Mouse (Mus musculus) limb, embryonic 11.5 days (tissue): ENCODE results near the gene Mlh1. TPM values are rescaled to one million over a fixed set of nuclear protein-coding genes. Genes with fewer than 3 reads are reported as not detected.

Experiments
- ATAC-seq: fragments of 200-750 bp; cut with Nextera tagmentation; 2 replicates; pipeline ENCODE4 v1.8.0; 2017; ENCODE audit warnings: low read depth; ENCODE audit not compliant: insufficient number of reproducible peaks, low FRiP score, low TSS enrichment
- DNase-seq: peaks from one replicate; pipeline ENCODE4 v3.0.0-alpha.2; 2015; ENCODE audit warnings: low spot score
- H3K27ac ChIP-seq: fragments of 300-500 bp; sonication (generic); replicated peaks from 2 replicates; pipeline ENCODE4 v1.5.1; 2014; ENCODE audit warnings: low read depth, mild to moderate bottlenecking, low read length
- H3K27me3 ChIP-seq: fragments of 300-500 bp; sonication (generic); 2 replicates; pipeline ENCODE4 v1.6.1; 2014; ENCODE audit warnings: mild to moderate bottlenecking, low read length, mixed read lengths; ENCODE audit not compliant: control insufficient read depth, insufficient read depth
- H3K36me3 ChIP-seq: fragments of 300-500 bp; sonication (generic); 2 replicates; pipeline ENCODE4 v1.6.1; 2014; ENCODE audit warnings: mild to moderate bottlenecking, low read length, moderate library complexity, mixed read lengths; ENCODE audit not compliant: control insufficient read depth, insufficient read depth
- H3K4me1 ChIP-seq: fragments of 300-500 bp; sonication (generic); 2 replicates; pipeline ENCODE4 v1.6.1; 2014; ENCODE audit warnings: low read length, mixed read lengths; ENCODE audit not compliant: control insufficient read depth, insufficient read depth
- H3K4me2 ChIP-seq: fragments of 300-500 bp; sonication (generic); 2 replicates; pipeline ENCODE4 v1.6.1; 2014; ENCODE audit warnings: low read depth, mild to moderate bottlenecking, moderate library complexity; ENCODE audit not compliant: severe bottlenecking
- H3K4me3 ChIP-seq: fragments of 300-500 bp; sonication (generic); 2 replicates; pipeline ENCODE4 v1.5.1; 2014; ENCODE audit warnings: low read depth, low read length
- H3K9ac ChIP-seq: fragments of 300-500 bp; sonication (generic); 2 replicates; pipeline ENCODE4 v1.6.1; 2014; ENCODE audit warnings: mild to moderate bottlenecking, low read length
- H3K9me3 ChIP-seq: fragments of 300-500 bp; sonication (generic); 2 replicates; pipeline ENCODE4 v1.6.1; 2016; ENCODE audit warnings: low read length; ENCODE audit not compliant: control insufficient read depth
- WGBS: fragments of 180-500 bp; shearing (Covaris S2); extraction: QIAGEN DNeasy Blood & Tissue Kit; methylation state at CpG from one replicate; pipeline ENCODE4 v1.1.7; 2014; 5-methylcytosine and 5-hydroxymethylcytosine counted together
- polyA plus RNA-seq: library from polyadenylated mRNA; unstranded; fragments of >200 nt; fragmentation: Nextera tagmentation; extraction: Ambion mirVana; gene quantifications from 2 replicates; pipeline ENCODE4 v1.2.1, GENCODE M21; 2014

The Mlh1 gene
- polyA plus RNA-seq, 1 experiment from 2014 or later: 52.1 TPM

DNA sequence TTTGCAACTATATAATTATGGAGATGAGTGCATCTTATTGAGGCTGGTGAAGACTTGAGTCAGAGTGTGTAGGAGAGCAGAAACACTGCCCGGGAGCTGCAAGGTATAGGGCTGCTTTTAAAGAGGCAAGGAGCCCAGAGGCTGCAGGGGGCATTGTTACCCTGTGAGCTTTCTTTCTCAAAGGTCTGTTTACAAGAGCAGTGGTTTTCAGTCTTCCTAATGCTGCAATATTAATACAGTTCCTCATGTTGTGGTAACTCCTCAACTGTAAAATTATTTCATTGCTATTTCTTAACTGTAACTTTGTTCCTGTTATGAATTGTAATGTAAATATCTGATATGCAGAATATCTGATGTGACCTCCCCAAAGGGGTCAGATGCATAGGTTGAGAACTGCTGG lies 50.0 kb downstream of the Mlh1 start:
- no peaks in the 10 kb centered on the region for H3K4me1 ChIP-seq
- no peak overlapping the region for H3K9ac ChIP-seq
- no peak for DNase-seq
- no peak overlapping the region for H3K4me2 ChIP-seq
- no peak overlapping the region for H3K4me3 ChIP-seq
- H3K36me3 ChIP-seq: peaks cover 5% of the 10 kb centered on the region
- H3K27me3 ChIP-seq: no peaks in the 10 kb centered on the region
- no peak overlapping the region for H3K27ac ChIP-seq
- 88% methylated on average over 1 of the region's 1 CpGs for WGBS
- ATAC-seq: no peak
- no peaks in the 10 kb centered on the region for H3K9me3 ChIP-seq

DNA sequence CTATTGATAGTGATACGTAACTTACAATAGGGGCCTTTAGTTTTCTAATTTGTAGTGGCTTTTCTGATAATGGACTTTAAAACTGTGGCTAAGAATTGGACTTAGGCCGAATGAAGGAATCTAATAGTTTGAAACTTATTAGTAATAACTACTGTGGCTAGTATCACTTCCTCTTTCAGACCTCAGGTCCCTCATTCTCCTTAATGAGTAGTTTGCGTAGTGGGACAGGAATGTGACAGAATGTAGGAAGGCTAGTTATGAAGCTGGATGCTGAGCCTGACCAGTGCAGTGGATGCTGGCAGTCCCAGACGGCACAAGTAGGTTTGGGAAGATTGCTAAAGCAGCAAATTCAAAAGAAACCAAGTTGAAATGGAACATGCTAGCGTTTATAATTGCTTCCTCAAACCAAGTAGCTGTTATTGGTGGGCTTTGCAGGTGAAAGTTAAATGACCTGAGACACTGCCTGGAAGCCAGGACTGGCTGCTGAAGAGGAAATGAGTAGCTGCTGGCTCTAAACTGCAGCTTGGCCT lies 51.0 kb downstream of the Mlh1 start:
- ATAC-seq: no peak
- WGBS: 90% methylated on average over 5 of the region's 5 CpGs
- H3K27ac ChIP-seq: no peak overlapping the region
- H3K4me3 ChIP-seq: no peak overlapping the region
- no peak overlapping the region for H3K9ac ChIP-seq
- no peaks in the 10 kb centered on the region for H3K9me3 ChIP-seq
- DNase-seq: no peak
- H3K4me1 ChIP-seq: no peaks in the 10 kb centered on the region
- no peak overlapping the region for H3K4me2 ChIP-seq
- peaks cover 5% of the 10 kb centered on the region for H3K36me3 ChIP-seq
- H3K27me3 ChIP-seq: no peaks in the 10 kb centered on the region

DNA sequence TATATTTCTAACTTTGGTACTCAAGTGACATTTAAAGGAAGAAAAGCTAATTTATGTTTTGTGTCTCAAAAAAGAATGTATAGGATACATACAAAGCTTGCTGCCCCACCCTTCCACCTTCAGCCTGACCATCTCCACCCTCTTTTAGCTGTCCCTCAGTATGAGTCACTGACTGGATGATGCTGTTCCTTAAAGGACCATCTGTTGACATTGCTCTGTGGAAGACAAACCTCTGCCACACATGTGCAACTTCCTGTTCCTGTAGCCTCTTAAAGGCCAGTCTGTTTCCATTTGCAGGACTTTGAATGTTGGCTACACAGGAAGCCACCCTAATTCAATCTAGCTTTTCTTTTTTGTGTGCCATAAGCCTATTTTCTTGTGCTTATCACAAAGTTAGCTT lies 55.2 kb downstream of the Mlh1 start:
- no peak overlapping the region for H3K4me3 ChIP-seq
- H3K9ac ChIP-seq: no peak overlapping the region
- H3K27ac ChIP-seq: no peak overlapping the region
- ATAC-seq (no peak), DNase-seq (no peak)
- H3K4me1 ChIP-seq: no peaks in the 10 kb centered on the region
- no peaks in the 10 kb centered on the region for H3K9me3 ChIP-seq
- no peak overlapping the region for H3K4me2 ChIP-seq
- H3K36me3 ChIP-seq: no peaks in the 10 kb centered on the region
- H3K27me3 ChIP-seq: no peaks in the 10 kb centered on the region

DNA sequence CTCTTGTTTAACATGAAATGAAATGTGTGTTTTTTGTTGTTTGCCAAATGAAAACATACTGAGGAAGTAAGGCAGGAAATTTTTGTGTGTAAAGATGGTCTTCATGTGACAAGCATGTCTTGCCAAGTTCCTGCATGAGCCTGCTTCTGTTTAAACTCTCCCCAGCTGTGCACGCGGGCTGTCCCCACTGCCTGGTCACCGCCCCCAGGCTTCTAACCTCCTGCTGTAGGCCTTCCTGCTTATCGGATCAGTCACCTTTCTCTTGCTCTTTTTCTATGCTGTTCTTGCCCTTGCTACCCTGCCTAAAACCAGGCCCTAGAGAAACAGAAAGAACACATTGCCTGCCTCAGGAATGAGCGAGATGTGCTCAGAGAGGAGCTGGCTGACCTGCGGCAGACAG lies 58.1 kb downstream of the Mlh1 start:
- Histone ChIP-seq H3K27ac (no peak overlapping the region), H3K4me3 (no peak overlapping the region), H3K4me2 (no peak overlapping the region), H3K9me3 (no peaks in the 10 kb centered on the region), H3K36me3 (no peaks in the 10 kb centered on the region), H3K4me1 (no peaks in the 10 kb centered on the region), H3K27me3 (no peaks in the 10 kb centered on the region), H3K9ac (no peak overlapping the region)
- WGBS: 66% methylated on average over 6 of the region's 6 CpGs
- ATAC-seq (no peak), DNase-seq (no peak)

DNA sequence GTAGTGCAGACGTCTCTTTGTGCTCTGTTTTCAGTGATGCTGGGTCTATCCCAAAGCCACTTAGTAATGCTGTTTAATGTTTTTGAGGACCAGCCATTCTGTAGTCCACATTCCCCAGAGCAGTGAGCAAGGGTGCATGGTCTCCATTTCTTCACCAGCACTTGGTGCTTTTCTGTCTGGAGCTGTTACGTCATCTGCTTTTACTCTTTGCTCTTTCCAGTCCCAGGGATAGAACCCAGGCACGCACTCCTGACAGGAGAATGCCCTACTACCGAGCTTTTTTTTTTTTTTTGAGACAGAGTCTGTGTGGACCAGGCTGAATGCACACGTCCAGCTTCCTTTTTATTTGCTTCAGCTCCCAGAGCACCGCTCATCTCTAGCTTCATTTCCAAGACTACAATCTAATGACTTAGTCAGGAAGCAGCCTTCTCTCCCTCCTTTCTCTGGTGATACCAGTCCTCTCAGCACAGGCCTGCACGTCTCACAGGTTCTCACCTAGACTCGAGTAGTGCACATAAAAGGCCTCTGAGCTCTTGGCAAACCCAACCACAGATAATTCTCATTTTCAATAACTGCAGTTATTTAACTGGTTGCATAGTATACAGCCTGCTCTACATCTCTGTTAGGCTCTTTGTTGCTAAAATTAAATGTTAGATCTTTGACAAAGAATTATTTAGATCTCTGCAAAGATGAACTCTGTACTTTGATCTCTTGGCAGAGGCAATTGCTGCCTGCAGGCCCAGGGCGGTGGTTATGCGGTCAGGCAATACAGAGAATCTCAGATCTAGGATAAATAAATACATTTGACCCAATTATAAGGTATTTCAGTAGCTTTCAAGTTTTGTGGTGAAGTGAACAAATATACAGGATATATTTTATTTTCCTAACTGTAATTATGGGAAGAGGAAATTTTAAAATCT lies 60.2 kb downstream of the Mlh1 start:
- 69% methylated on average over 10 of the region's 10 CpGs for WGBS
- no peak overlapping the region for H3K27ac ChIP-seq
- ATAC-seq (no peak), DNase-seq (no peak)
- H3K27me3 ChIP-seq: no peaks in the 10 kb centered on the region
- no peak overlapping the region for H3K9ac ChIP-seq
- no peak overlapping the region for H3K4me2 ChIP-seq
- H3K36me3 ChIP-seq: no peaks in the 10 kb centered on the region
- H3K9me3 ChIP-seq: no peaks in the 10 kb centered on the region
- H3K4me3 ChIP-seq: no peak overlapping the region
- H3K4me1 ChIP-seq: no peaks in the 10 kb centered on the region

DNA sequence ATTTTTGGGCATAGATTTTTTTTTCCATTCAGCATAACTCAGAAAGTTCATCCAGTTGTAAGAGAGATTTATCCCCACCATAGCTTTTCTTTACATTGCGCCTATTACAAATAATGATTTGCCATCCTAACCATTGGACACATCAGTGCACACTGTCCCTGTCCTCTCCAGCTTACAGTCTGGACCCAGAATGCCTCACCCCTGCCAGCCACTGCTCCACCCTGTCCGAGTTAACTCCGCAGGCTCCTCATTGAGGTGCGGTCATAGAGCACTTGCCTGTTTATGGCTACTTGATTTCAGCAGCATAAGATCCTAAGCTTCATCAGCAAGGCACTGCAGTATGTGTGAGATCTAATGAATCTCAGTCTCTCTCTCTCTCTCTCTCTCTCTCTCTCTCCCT lies 61.2 kb downstream of the Mlh1 start:
- Histone ChIP-seq H3K4me1 (no peaks in the 10 kb centered on the region), H3K4me3 (no peak overlapping the region), H3K36me3 (0 out of 2 replicates have a peak, but pooled peaks cover 2% of the 10 kb centered on the region), H3K9me3 (no peaks in the 10 kb centered on the region), H3K9ac (no peak overlapping the region), H3K27me3 (no peaks in the 10 kb centered on the region), H3K27ac (no peak overlapping the region), H3K4me2 (no peak overlapping the region)
- DNase-seq (no peak), ATAC-seq (no peak)
- WGBS: 86% methylated on average over 4 of the region's 4 CpGs

DNA sequence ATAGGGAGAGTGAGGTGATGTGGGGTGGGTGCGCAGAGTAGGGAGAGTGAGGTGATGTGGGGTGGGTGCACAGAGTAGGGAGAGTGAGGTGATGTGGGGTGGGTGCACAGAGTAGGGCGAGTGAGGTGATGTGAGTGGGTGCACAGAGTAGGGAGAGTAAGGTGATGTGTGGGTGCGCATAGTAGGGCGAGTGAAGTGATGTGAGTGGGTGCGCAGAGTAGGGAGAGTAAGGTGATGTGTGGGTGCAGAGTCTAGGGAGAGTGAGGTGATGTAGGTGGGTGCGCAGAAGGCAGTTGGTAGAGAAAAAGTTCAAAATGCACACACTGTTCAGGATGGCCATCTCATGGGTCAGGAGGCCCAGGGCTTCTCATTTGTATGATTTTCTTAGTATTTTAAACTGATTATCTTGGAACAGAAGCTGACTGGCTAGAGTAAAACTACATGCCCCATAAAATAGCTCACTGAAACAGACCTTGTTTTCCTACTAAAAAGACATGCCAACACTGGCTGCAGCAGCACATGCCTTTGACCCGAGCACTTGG lies 62.4 kb downstream of the Mlh1 start:
- H3K4me3 ChIP-seq: no peak overlapping the region
- ATAC-seq (no peak), DNase-seq (no peak)
- H3K9me3 ChIP-seq: no peaks in the 10 kb centered on the region
- no peak overlapping the region for H3K4me2 ChIP-seq
- WGBS: 92% methylated on average over 7 of the region's 7 CpGs
- no peak overlapping the region for H3K27ac ChIP-seq
- H3K9ac ChIP-seq: no peak overlapping the region
- no peaks in the 10 kb centered on the region for H3K27me3 ChIP-seq
- 0 out of 2 replicates have a peak, but pooled peaks cover 2% of the 10 kb centered on the region for H3K36me3 ChIP-seq
- no peaks in the 10 kb centered on the region for H3K4me1 ChIP-seq

DNA sequence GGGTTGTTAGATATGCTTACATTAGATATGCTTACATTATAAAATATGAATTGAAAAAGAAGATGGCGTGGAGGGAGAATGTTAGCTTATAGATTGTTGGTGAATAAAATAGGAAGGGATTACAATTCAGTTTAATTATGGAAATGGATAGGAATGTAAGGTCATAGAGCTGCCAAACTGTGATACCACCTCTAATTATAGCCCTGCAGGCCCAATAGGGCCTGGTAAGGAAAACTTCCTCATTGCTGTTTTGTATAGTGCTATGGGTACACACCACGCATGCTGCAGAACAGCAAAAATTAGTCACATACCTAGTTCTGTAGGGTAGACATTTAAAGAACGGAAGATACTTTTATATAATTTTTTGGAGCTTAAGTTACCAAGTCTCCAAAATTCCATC lies 63.4 kb downstream of the Mlh1 start:
- Histone ChIP-seq H3K9ac (no peak overlapping the region), H3K36me3 (0 out of 2 replicates have a peak, but pooled peaks cover 2% of the 10 kb centered on the region), H3K4me1 (no peaks in the 10 kb centered on the region), H3K4me2 (no peak overlapping the region), H3K9me3 (no peaks in the 10 kb centered on the region), H3K4me3 (no peak overlapping the region), H3K27me3 (no peaks in the 10 kb centered on the region), H3K27ac (no peak overlapping the region)
- DNase-seq: no peak
- 95% methylated on average over 3 of the region's 3 CpGs for WGBS
- no peak for ATAC-seq
